Mouse (Mus musculus) gastrocnemius, adult 2 months (tissue): ENCODE data around the gene Braf. TPM values are rescaled to one million over a fixed set of nuclear protein-coding genes. Genes with fewer than 3 reads are reported as not detected.

Source experiments
- DNase-seq: peaks from one replicate; pipeline ENCODE4 v3.0.0; 2022
- H3K27ac ChIP-seq: fragments of 200-600 bp; 2 replicates; pipeline ENCODE4 v1.8.1; 2022; ENCODE audit warnings: mild to moderate bottlenecking
- H3K4me3 ChIP-seq: fragments of 200-600 bp; 2 replicates; pipeline ENCODE4 v1.8.1; 2022; ENCODE audit warnings: mild to moderate bottlenecking, moderate library complexity
- CTCF ChIP-seq: fragments of 200-600 bp; IDR thresholded peaks from 2 replicates; pipeline ENCODE4 v1.8.1; 2022; ENCODE audit warnings: antibody characterized with exemption, mild to moderate bottlenecking, moderate library complexity
- intact Hi-C: fragments of 180-260 bp; cut with DNase I; formaldehyde crosslinking; loops from one replicate; pipeline ENCODE4 v1.15.1; 2025
- total RNA-seq, 2 experiments: library from RNA; stranded (reverse); gene quantifications; 2 replicates each; pipeline ENCODE4 v1.2.3; 2021

The Braf gene
- total RNA-seq, 2 experiments from 2014 or later, result 6.5 to 8.1 TPM

DNA sequence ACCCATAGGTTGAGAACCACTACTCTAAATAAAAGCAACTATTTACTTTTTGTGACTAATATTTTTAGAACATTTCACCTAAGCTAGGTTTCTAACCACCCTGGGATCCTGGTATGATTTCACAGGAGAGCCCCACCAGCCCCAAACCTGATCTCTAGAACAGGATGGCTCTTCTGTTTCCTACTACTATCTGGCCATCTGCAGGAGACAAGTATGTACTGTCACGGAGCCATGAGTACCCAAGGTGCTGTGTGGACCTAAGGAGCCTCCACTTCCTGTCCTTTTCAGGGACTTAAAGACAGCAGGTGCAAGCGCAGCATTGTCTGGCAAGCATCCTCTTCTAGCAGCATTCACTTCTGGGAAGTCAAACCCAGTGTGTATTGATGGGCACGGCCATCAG, 123.4 kb downstream of the Braf start:
- intact Hi-C loops, result no loop called here
- DNase-seq, result no peak
- Histone ChIP-seq H3K27ac (no peak overlapping the region), H3K4me3 (no peak overlapping the region)
- no peak for TF ChIP-seq CTCF

DNA sequence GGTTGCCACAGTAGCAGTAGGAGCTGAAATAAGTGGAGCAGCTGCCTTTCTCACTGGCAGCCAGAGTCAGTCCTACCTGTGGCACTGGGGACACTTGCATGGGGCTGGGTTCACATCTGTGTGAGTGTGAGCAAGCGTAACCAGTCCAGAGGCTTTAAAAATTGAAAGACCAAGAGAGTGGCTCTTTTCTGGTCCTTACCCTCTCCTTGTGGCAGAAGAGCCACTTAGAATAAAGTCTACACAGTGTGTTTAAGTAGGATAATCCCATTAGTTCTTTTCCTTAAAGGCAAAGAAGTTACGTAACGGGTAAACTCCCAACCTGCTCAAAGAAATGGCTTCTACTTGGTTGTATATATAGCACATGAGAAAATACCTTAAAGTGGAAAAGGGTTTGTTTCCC, 124.4 kb downstream of the Braf start:
- no peak overlapping the region for H3K4me3 ChIP-seq
- no peak overlapping the region for H3K27ac ChIP-seq
- TF ChIP-seq CTCF, result no peak
- no peak for DNase-seq
- intact Hi-C loops, result no loop called here

DNA sequence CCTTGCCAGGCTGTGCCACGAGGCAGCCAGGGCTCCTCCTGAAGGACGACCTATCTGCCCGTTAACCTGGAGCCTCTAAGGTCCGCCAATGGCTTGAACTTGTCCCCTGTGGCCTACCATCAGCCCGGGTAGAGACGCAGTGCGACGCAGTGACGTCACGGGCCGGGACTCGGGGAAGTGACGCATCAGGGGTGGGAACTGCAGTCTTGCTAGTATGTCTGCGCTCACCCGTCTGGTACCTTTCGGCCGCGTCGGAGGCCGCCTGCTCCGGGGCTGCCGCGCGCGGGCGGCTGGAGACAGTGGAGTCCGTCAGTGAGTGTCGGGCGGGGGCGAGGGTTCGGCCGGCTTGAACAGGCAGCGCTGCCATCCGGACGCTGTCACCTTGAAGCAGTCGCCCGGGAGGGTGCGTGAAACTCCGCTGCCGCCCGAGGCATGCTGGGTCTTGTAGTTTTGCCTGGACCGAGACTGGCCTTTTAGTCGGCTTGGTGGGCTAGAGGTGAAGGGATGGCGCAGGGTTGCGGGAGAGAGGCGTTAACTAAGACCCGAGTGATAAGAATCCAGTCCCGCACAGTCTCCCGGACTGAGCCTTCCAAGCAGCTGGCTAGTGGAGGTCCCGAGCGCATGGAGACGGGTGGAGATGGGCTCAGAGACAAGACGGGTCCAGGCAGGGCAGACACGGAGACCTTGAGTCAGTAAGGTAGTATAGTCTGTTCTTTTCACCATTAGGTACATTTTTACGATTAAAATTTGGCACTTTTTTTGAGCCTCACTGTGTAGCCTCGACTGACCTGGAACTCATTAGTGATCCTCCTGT, 132.7 kb downstream of the Braf start, which contains the start of gene Ndufb2:
Ndufb2 (plus strand) TSS at position 174 of the 814 bp plus-strand sequence.
- TF ChIP-seq CTCF, result no peak
- Histone ChIP-seq H3K27ac (peak within 1 kb of the TSS; percentile 98), H3K4me3 (peak within 1 kb of the TSS; percentile 83)
- DNase-seq, result peak; percentile 96
- intact Hi-C loops, result loop anchor here (5.0 kb wide), 1 partner anchor 135 kb away; the partner anchor contains the start of gene Braf

DNA sequence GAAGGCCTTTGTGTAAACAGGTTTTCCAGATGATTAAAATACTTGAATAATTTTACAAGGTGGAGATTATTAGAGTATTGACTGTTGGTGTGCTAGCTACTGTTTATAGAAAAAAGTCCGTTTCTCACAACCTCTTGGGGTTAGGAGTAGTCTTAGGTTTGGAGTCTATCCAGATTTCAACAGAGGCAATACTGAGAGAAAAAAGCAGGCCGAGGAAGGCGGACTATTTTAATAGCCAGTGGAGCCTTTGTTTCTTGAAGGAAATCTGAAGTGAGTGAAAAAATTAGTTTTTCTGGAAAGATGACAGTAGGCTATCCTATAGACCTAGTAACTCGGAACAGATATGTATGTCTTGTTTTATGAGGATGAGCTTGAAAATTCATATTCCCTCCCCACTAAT, 133.8 kb downstream of the Braf start:
- peak overlapping the region; percentile 98 for H3K27ac ChIP-seq
- intact Hi-C loops, result loop anchor here (5.0 kb wide), 1 partner anchor 136 kb away; the partner anchor contains the start of gene Braf

DNA sequence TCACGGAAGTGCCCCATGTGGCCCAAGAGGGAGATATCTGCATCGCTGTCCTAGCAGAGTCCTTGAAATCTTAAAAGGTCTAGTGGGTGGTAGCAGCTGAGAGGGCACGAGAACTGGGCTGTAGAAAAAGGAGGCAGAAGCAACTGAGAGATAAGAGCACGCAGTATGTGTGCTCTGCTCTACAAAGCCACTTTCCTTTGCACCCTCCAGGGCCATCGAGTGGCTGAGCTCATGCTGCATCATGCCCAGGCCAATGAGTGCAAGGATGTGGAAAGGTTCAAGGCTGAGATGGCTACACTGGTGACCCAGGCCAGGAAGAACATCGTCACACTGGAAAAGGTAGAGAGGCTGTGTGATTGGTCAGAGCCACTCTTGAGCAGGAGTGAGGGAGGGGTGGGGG, 139.7 kb downstream of the Braf start, which contains the start of gene Gm42420:
Gm42420 (plus strand) TSS at position 237 of the 400 bp plus-strand sequence.
- no peak for TF ChIP-seq CTCF
- intact Hi-C loops, result no loop called here
- DNase-seq, result no peak
- Histone ChIP-seq H3K27ac (no peak within 1 kb of the TSS), H3K4me3 (no peak within 1 kb of the TSS)

More for the DNA sequence above, 133.8 kb downstream of the Braf start:
- peak overlapping the region; percentile 83 for H3K4me3 ChIP-seq
- no peak for DNase-seq
- TF ChIP-seq CTCF, result no peak

DNA sequence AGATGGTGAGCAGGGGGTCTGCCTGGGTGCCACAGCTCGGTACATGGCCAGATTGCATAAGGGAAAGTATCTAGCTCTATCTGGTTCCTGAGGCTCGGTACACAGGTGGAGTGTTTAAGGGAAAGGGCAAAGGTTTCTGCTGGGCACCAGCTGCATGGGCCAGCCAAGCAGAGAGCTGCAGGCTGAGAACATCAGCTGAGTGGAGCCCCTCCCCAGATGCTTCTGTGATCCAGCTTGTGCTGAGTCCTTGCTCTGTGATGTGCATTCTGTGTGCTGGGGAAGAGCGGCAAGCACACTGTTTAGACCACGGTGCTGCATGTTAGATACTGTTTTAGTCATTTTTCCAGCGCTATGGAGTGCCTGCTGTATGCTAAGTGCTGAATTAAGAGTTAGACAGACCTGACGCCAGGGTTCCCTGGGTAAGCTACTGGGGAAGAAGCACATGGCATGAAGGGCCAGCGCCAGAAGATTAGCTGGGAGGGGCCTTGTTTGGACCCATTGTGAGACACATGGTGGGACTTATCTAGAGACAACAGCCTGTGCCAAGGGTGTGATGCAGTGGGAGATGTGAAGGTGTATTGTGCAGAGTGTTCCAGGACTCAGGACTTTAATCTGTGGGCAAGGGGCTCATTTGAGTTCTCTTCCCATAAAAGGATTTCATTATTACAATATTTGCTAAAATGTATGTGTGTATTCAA, 144.0 kb downstream of the Braf start:
- Histone ChIP-seq H3K27ac (no peak overlapping the region), H3K4me3 (no peak overlapping the region)
- intact Hi-C loops, result no loop called here
- no peak for TF ChIP-seq CTCF
- no peak for DNase-seq

DNA sequence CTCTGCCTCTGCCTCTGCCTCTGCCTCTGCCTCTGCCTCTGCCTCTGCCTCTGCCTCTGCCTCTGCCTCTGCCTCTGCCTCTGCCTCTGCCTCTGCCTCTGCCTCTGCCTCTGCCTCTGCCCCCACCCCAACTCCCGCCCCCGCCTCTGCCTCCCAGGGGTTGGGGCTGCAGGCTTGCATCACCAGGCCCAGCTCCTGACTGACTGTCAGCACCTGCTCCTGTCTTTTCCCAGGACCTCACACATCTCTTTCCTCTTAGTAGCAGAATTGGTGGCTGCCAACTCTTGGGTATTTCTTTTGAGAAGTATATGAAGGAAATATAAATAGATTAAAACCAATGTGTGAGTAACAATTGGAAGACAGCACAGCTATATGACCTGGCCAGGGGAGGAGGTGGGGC, 144.7 kb downstream of the Braf start:
- intact Hi-C loops, result no loop called here
- no peak overlapping the region for H3K27ac ChIP-seq
- H3K4me3 ChIP-seq, result no peak overlapping the region
- no peak for TF ChIP-seq CTCF
- DNase-seq, result no peak

DNA sequence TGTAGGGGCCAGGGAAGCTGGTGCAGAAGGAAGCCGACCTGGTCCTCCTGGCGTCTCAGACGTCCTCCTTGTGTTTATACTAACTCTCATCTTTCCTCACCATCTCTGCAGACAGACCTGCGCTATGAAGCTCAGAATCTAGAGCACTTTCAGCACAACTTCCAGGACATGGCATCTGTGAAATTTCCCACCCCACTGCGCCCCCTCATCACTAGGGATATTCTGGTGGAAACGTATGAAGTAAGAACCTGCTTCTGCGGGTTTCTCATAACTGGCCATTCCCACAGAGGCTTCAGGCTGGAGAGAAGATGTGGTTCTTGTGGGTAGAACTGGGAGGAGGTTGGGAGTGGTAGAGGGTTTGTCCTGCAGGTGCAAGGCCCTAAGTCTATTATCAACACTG, 145.7 kb downstream of the Braf start:
- Histone ChIP-seq H3K4me3 (no peak overlapping the region), H3K27ac (no peak overlapping the region)
- intact Hi-C loops, result no loop called here
- DNase-seq, result no peak
- no peak for TF ChIP-seq CTCF

DNA sequence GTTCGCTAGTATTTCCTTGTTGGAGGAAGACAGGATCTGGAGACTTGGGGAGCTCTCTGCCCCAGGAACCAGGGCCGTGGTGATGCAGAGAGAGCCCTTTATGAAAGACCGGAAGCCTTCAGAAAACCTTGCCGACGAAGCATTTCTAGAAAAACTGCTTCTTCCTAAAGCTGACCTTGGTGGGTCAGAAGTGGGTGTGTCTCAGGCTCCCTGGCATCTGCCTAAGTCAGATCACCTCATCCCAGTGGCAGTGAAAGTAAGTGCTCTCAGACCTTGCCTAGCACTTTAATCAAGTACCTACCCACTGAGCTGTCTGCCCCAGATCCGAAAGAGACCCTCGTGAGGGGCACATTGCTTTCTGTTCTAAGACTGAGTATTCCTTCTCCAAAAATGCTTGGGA, 150.3 kb downstream of the Braf start:
- Histone ChIP-seq H3K27ac (peak overlapping the region; percentile 88; the same call in 1 of the 2 replicates), H3K4me3 (peak overlapping the region; percentile 92)
- intact Hi-C loops, result no loop called here
- no peak for DNase-seq
- no peak for TF ChIP-seq CTCF

DNA sequence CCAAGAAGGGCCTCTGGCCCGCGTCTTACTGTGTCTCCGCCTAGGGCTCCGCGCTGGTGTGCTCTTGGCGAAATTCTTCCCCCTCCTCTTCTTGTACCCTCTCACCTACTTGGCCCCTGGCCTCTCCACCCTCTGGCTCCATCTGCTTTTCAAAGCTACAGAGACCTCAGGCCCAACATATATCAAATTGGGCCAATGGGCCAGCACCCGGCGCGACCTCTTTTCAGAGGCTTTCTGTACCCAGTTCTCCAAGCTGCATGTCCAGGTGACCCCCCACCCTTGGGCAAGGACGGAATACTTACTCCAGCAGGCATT, 150.8 kb downstream of the Braf start:
- no peak for DNase-seq
- Histone ChIP-seq H3K4me3 (peak overlapping the region; percentile 92), H3K27ac (peak overlapping the region; percentile 88)
- no peak for TF ChIP-seq CTCF
- intact Hi-C loops, result no loop called here

DNA sequence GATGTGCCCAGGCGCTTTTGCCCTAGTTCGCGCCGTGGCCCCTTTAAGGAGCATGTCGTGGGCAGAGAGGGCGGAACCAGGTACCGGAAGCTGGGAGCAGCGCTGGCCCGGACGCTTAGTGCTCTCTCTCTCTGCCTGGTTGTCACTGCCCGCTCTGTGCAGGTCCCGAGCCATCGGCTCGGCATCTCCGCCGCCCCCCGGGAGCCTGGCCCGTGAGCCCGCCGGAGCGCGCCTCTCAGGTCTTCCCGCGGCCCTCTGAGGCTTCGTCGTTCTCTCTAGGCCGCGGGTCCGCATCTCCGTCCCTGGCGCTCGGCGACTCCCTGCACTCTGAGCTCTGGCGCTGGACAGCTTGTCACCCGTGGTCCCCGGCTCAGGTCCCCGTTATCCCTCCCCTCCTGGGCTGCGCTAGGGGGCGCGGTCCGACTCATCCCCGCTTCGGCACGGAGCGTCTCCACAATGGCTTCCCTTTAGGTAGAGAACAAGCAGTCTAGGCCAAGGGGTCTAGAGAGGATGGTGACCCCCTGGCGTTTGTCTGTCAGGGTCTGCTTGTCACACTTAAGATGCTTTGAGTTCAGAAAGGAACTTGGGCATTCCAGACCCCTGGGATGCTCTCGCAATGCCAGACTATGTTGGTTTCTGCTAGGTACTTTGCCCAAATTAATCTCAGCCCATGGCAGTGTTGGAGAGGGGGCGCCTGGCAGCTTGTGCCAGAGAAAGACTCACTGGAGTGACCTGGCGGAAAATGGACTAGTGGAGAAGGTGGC, 151.3 kb downstream of the Braf start, which contains the start of gene Adck2:
Adck2 (plus strand) TSS at position 83 of the 764 bp plus-strand sequence.
- peak; percentile 88 for DNase-seq
- TF ChIP-seq CTCF, result peak; percentile 14; the same call in 1 of the 2 replicates

DNA sequence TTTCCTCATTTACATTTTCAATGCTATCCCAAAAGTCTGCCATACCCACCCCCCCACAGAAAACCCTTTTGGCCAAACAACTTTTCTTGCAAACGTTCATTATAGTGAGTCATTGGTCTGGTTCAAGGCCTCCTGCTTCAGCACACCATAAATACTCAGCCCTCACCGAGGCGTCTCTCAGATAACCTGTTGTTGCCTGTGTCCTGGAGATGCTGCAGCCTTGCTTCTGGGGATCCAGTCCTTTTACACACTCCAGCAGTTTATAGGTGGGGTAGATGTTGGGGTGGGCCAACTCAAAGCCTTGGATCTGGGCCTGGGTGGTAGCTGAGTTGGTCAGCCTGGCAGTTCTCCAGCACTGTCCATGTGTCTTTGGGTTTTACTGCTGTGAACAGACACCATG, 154.8 kb downstream of the Braf start:
- DNase-seq, result no peak
- no peak overlapping the region for H3K27ac ChIP-seq
- TF ChIP-seq CTCF, result no peak
- intact Hi-C loops, result no loop called here
- no peak overlapping the region for H3K4me3 ChIP-seq

More for the DNA sequence above, 151.3 kb downstream of the Braf start, which contains the start of gene Adck2:
- peak within 1 kb of the TSS; percentile 88 for H3K27ac ChIP-seq
- intact Hi-C loops, result no loop called here
- peak within 1 kb of the TSS; percentile 92 for H3K4me3 ChIP-seq
